Mouse (Mus musculus) heart, postnatal 25 days (tissue): ENCODE data around the gene Nectin2. TPM values are rescaled to one million over a fixed set of nuclear protein-coding genes. Genes with fewer than 3 reads are reported as not detected.

ENCODE experiments used
- DNase-seq: peaks from one replicate; pipeline ENCODE4 v3.0.0; 2022; ENCODE audit warnings: low spot score
- intact Hi-C: fragments of 180-260 bp; cut with DNase I; formaldehyde crosslinking; loops from one replicate; pipeline ENCODE4 v1.15.1; 2025
- total RNA-seq, 2 experiments: library from RNA; stranded (reverse); gene quantifications; 2 replicates each; pipeline ENCODE4 v1.2.3; 2021

Nectin2 gene
- total RNA-seq, 2 experiments from 2014 or later: 31.1 to 31.9 TPM

DNA sequence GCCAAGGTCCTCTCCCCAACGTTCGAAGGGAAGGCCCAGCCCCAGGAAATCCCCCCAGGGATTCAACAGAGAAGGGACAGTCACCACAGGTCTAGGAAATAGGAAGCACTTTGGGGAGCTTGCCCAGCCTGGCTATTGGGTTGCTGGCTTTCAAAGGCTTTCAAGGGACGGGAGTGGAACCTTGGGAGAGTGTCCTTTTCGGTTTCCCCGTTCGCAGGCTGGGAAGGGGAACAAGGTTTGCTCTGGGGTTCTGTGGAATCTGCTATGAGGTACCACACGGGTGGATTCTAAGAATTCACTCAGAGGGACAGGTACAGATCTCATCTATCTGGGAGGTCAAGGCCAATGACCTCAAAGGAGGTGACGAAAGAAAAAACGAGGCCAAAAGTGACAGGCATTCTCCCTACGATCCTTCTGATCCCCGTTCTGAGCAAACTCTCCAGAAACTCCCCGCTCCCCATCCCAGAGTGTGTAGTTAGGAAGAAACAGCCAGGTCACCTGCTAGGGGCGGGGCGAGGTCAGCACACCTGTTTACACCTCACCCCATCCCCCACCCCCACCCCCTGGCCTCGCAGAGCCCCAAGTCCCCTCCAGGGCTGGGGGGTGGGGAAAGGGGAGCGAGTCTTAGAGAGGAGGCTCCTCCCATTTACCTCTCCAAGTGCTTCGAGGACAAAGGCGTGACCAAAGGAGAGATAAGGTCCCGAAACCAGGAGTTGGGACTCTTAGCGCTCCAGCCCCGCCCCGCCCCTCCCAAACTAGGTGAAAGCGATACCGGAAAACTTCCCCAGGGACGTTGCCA is 2.7 kb downstream of the Nectin2 start:
- DNase-seq: no peak

DNA sequence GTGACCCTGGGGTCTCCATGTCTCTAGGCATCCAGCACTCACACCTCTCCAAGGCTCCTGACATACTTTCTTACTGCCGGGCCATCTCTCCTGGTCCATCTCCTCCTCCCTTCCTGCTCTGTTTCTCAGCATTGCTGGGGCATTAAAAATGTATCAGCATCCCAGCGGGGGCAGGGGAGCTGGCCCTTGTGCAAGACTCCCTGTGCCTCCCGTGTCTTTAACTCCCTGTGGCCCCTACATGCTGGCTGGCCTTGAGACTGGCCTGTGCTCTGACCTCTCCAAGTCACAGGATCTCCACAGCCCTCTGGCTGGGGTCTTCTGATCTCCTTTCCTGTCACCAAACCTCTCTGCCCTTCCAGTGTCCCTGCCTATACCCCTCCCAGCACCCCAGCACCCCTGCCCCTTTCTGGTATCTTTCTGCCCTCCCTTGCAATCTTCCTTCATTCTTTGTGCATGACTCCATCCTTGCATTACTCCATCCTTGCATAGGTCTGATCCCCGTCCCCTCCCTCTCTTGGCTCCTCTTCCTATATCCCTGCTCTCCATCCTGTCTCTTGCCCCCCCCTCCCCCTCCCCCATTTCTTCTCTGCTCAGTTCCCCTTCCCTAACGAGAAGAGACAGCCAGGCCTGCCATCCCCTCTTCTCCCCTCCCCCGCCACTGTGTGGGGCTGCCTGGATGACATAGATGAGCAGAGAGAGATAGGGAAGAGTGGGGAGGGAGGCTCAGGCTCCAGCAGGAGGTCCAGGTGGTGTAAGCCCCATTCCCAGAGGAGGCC is 3.7 kb downstream of the Nectin2 start:
- DNase-seq: no peak
- intact Hi-C loops: loop anchor here (2.0 kb wide), 1 partner anchor 24 kb away; no protein-coding TSS in a partner anchor

More for the DNA sequence above, 2.7 kb downstream of the Nectin2 start:
- intact Hi-C loops: loop anchor here (2.0 kb wide), 1 partner anchor 25 kb away; no protein-coding TSS in a partner anchor

DNA sequence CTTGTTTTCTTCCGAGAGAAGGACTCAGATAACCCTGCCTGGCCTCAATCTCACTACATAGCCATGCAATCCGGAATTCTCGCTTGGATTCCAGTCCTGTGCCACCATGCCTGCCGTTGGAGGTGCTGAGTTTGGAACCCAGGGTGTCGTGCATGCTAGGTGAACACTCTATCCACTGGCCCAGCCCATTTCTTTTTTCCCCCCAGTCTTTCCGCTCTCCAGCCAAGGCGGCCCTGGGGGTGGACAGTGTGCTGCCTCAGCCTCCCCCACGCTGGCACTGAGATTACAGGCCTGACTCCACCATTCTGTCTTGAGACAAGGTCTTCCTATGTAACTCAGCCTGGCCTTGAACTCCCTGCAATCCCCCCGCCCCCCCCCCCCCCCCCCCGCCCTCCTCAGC is 4.3 kb downstream of the Nectin2 start:
- DNase-seq: no peak
- intact Hi-C loops: loop anchor here (2.0 kb wide), 1 partner anchor 23 kb away; no protein-coding TSS in a partner anchor

DNA sequence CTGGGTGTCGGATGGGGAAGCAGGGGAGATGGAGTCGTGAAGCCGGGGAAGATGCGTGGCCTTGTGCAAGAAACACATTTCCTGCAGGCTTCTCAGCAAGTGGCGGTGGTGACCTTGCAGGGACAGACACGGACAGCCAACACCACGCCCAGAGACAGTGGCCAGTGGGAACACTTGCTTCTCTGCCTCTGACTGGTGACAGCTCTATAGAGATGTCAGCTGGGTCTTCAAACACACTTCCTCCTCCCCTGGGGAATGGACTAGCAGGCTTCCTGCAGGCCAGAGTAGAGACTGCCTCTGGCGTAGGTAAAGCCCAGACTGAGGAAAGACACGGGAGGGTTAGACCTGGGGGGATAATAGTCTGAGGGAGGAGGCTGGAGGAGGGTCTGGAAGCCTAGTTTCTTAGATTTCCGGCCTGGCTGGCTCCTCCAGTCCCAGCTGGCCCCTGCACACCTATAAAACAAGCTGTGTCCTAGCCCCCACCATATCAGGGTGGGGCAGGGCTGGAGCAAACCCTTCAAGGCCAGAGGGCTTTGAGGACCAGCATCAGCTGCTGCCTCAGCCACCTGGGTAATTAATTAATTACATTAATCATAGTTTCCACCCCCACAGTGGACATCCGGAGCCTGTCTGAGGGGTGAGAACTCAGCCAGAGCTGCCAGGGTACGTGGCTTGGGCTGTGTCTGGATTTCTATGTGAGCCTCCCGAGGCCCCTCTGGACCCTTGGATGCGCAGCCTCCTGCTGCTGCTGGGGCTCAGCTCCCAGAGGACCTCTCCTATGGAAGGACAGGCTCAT is 5.5 kb downstream of the Nectin2 start:
- peak; percentile 48 for DNase-seq
- intact Hi-C loops: no loop called here

DNA sequence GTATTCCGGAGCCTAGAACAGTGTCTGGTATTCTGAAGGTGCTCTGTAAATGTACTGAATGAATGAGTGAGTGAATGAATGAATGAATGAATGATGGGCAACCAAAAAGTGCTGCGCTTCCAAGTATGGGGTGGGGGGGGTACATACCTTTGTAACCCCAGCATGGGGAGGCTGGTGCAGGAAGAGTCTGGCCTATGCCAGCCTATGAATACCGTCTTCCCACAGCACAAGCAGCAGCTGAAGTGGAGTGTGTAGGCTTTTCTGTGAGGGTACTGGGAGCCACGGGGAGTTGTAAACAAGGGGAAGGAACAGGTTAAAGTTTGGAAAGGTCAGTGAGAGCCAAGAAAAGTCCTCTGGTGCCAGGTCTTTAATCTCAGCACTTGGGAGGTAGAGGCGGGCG is 6.5 kb downstream of the Nectin2 start:
- DNase-seq: no peak
- intact Hi-C loops: loop anchor here (2.0 kb wide), 1 partner anchor 27 kb away; no protein-coding TSS in a partner anchor

DNA sequence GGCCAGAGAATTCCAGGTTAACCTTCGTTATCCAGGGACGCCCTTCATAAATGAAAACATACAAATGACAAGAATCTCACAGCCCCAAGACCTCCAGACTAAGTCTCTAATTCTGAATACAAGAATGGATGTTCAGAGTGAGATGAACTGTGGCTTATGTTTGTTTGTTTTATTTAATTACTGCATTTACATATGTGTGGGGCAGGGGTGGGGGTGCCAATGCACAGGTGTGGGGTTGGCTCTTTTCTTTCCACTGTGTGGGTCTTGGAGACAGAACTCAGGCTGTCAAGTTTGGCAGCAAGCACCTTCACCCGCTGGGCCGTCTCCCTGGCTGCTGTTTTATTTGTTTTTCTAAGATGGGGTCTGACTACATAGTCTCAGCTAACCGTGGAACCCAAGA is 7.8 kb downstream of the Nectin2 start:
- intact Hi-C loops: loop anchor here (2.0 kb wide), 1 partner anchor 26 kb away; no protein-coding TSS in a partner anchor
- DNase-seq: no peak

DNA sequence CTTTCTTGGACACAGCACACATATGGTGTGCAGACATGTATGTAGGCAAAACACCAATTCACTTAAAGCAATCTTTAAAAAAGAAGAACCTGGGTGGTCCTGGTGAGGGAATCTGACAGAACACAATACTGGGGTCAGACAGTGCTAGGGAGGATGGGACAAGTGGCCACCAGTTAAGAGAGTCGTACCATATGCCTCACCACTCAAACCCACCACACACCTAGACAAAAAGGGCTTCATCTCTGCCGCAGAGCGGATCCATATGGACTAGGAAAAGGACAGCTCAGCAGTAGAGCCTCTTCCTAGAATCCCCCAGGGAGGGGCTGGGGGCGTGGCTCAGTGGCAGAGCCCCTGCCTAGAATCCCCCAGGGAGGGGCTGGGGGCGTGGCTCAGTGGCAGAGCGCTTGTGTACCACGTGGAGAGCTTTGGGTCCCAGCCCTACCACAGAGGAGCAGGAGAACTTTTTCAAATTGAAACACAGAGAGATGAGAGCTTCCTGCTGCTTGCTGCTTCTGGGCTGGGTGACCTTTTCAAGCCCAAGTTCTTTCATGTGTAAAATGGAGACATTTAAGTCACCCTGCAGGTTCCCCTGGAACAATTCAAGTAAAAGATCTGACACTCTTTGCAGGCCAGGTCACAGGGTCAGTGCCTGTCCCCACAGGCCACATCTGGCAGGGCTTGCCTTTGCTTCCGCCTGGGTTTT is 8.8 kb downstream of the Nectin2 start:
- intact Hi-C loops: loop anchor here (2.0 kb wide), 1 partner anchor 25 kb away; no protein-coding TSS in a partner anchor
- DNase-seq: no peak

DNA sequence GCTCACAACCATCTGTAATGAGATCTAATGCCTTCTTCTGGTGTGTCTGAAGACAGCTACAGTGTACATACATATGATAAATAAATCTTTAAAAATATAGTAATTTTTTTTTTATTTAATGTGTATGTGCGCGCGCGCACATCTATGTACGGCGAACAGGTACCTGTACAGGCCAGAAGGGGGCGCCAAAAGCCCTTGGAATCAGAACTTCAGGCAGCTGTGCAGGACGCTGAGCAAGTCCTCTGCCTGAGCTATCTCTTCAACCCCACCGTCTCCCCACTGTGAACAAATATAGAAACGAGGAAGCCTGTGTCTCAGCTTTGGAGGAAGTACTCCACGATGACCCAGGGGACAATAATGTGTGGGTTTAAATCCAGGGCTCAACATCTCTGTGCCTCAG is 10.0 kb downstream of the Nectin2 start:
- intact Hi-C loops: no loop called here
- DNase-seq: no peak

DNA sequence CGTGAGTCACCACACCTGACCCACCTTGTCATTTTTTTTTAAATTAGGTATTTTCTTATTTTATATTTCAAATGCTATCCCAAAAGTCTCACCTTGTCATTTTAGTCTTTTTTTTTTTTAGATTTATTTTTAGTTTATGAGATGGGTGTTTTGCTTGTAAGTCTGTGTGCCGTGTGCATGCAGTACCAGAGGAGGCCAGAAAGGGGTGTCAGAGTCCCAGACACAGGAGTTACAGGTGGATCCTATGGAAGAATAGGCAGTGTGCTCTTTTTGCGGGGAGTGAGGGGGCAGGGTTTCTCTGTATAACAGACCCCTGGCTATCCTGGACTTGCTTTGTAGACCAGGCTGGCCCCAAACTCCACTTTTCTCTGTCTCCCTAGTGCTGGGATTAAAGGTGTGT is 11.5 kb downstream of the Nectin2 start:
- no peak for DNase-seq
- intact Hi-C loops: no loop called here

DNA sequence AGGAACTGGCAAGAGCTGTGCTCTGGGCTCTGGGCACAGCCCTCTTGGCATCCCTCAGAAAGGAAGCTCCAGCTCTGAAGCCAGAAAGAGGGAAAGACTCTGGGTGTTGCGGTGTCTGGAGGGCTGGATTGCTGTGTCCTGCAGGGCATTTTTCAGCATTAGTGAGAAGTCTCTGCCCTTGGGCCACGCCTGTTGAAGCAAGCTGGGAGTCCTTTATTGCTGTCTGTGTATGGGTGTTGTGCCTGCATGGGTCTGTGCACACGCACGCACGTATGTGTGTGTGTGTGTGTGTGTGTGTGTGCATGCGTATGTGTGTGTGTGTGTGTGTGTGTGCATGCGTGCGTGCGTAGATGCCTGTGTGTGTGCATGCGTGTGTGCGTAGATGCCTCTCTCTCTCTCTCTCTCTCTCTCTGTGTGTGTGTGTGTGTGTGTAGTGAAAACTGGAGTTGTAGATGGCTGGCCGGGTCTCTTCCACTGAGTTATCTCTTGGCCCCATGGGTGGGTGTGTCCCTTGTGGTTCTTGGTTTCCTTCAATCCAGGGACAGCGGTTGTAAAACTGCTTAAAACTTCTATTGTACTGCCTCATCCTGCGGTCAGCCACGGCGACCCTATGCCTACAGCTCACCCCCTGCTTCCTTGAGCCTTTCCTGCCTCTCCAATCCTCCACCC is 13.8 kb downstream of the Nectin2 start:
- DNase-seq: no peak
- intact Hi-C loops: no loop called here

DNA sequence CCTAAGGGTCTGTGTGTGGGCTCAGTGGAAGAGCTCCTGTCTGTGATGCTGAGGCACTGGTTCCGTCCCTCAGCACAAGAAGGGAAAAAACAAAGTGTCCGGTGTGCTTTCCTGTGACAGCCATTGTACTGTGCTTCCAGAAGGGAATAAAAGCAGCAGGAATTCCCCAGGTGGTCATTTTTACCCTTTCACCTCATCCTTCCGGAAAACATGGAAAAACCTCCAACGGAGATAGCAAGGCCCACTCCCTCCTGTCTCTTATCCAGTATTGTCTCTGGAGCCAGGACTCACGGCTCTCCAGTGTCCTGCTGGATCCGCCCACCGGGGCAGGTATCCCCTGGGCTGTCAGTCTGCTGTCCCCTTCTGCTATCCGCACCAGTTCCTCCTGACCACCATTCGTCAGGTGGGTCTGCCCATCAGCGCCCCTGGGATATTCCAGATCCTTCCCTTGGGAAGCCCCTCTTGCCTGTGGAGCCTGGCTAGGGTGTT is 16.1 kb downstream of the Nectin2 start:
- intact Hi-C loops: no loop called here
- DNase-seq: no peak

DNA sequence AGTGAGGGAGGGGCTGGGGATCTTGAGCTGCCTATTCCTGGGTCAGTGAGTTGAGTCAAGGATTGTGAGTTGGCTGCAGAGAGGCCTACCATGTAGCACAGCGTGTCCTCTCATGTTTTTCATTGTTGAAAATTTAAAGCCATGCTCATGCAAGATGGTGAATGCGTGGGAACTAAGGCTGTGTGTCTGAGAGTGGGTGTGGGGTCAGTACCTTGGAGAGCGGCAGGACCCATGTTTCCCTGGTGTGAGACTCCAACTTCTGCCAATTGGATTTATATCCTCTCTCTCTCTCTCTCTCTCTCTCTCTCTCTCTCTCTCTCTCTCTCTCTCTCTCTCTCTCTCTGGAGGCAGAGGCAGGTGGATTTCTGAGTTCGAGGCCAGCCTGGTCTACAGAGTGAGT is 23.7 kb downstream of the Nectin2 start:
- intact Hi-C loops: no loop called here
- DNase-seq: no peak

DNA sequence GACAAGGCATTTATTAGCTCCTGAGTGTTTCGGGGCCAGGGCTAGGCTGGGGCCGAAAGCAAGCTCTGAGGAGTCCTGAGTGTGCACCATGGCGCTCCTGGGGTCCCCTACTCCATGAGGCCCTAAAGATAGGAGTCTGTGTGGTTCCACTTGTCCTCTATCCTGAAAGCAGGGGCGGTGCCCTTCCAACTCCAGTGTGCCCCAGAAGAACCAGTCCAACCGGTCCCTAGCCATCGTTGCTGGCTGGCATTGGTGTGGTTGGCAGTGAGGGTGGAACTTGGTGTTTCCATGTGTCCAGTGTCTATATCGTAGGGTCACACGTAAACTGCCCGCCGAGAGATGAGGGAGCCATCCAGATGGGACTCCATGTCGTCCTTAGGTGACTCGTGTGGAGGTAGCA is 26.1 kb downstream of the Nectin2 start:
- intact Hi-C loops: loop anchor here (1.0 kb wide), 1 partner anchor 9 kb away; no protein-coding TSS in a partner anchor
- DNase-seq: no peak

DNA sequence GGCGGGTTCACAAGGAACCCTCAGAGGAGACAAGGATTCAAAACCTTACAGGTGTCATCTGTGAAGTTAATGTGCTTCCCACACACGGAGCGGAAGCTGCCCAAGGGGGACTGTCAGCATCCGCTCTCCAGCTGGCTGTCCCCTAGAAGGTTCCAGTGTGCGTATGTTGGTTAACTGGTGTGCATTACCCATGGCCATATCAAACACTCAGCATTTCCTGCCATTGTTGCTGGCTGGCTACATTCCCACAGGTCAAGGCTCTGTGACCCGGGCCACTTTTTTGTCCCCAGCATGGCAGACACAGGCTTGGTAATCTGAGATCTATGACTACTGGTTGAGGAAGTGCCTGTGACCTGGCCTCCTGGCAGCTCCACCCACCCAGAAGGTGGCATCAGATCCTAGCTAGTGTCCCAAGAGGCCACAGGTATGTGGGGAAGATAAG is 27.5 kb downstream of the Nectin2 start:
- DNase-seq: peak; percentile 65
- intact Hi-C loops: loop anchor here (2.0 kb wide), 1 partner anchor 24 kb away; no protein-coding TSS in a partner anchor

DNA sequence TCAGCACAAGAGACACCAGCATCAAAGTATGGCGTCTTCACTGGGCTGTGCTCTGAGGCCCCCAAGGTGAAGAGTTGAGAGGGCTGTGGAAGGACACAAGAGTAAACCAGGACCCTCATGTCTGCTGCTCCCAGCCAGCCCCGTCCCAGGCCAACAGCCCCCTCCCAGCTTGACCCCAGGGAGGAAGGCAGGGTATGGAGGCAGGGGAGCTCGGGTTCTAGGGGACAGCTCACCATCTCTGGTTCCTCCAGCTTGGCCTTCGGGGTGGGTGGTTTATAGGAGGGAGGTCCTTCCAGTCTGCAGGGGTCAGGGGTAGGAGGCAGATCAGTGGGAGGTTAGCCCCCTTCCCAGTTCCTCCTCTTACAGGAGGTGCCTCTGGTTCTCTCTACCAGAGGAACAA is 31.1 kb downstream of the Nectin2 start:
- intact Hi-C loops: no loop called here
- no peak for DNase-seq

DNA sequence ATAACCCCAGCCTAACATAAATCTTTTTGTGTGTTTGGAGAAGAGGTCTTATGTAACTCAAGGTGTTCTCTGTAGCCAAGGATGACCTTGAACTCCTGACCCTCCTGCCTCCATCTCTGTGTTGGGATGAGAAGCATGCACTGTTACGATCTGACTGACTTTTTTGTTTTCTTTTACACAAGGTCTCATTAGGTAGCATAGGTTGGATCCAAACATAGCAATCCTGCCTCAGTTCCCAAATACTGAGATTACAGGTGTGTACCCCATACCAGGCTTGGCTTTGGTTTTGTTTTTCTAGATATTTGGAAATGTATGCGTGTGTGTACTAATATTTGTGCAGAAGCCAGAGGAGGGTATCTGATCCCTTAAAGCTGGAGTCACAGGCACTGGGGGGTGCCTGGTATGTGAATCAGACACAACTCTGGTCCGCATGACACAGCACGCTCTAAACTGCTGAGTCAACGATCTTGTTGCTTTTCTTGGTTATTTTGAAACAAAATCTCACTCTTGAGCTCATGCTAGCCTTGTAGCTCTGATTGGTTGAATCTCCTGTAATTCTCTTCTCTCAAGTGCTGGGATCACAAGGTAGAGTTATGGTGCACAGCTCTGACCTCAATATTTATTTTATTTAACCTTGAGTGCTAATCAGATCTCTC is 31.9 kb downstream of the Nectin2 start:
- intact Hi-C loops: no loop called here
- no peak for DNase-seq

DNA sequence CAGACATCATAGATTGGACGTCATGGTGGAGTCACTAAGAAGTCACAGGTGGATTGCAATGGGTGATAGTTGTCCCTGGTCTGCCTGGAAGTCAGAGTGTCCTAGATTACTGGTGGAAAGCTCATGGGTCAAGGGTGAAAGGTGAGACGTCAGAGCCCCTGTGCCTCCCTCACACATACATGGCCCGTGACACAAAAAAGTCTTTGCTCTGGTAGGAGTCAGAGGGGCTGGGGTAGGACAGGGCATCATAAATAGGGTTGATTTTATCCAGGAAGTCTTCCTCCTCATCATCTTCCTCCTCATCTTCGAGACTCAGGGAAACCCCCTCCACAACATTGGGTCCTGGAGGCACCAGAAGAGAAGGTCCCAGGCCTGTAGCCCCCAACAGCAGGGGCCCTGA is 32.9 kb downstream of the Nectin2 start:
- no peak for DNase-seq
- intact Hi-C loops: loop anchor here (2.0 kb wide), 1 partner anchor 25 kb away; no protein-coding TSS in a partner anchor

DNA sequence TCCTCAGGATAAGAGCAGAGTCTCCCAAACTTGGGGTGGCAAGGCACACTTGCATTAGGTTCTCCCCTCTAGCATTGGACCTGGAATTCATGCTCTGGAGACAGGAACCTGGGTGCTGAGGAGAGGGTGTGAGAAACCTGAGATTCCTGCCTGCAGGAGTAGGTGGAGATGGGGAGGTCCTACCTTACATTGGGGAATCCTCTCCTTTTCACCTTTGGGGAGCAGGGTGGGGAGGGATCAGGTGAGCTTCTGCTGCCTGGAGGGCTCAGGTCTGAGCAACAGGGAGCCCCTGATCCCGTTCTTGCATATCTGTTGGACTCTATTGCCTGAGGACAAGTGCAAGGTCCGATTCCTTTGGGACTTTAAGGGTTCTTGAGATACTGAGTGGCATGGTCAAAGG is 33.5 kb downstream of the Nectin2 start:
- intact Hi-C loops: loop anchor here (2.0 kb wide), 1 partner anchor 26 kb away; no protein-coding TSS in a partner anchor

More for the DNA sequence above, 33.5 kb downstream of the Nectin2 start:
- DNase-seq: no peak
